In the genomic region with DNA sequence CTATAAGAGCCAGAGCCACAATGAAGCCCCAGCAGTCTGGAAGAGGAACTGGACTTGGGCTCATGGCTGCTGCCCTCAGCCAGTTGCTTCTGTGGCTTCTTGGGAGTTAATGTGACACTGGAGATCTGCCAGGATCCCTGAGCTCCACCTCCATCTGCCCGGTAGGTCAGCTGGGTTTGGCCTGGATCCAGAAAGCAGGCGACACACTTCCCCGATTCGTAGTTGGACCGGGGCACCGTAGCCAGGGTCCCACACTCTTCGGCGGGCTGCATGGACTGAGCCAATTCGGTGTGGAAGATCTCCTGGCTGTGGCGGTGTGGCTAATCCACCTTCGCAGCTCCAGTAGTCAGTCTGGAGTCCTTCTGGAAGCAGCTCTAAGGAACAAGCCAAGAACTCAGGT, we compare ENCODE assay signal across 11 mouse cellular contexts. TPM values are rescaled to one million over a fixed set of nuclear protein-coding genes. Genes with fewer than 3 reads are reported as not detected.
DNase-seq lines count a peak whose midpoint lies in the region; ATAC-seq lines count a peak whose summit lies in the region.
"Had no signal": no experiment of that assay in that cellular context is flagged by ENCODE, and none has a peak within 500 bp of the region (broad histone marks: within the 10 kb centered on the region; RNA-seq: fewer than 3 reads in every experiment).

A gene (plus strand): TSS at position 219 of the 400 bp plus-strand sequence.

- no peak within 1 kb of the TSS for H3K4me3 ChIP-seq in hindbrain, embryonic 13.5 days
- H3K4me3 ChIP-seq in hindbrain, embryonic 11.5 days (ENCODE audit: low read depth, low read length), result no peak within 1 kb of the TSS
- H3K4me3 ChIP-seq in hindbrain, embryonic 16.5 days (ENCODE audit: low read length), result no peak within 1 kb of the TSS
- no peak within 1 kb of the TSS for H3K4me3 ChIP-seq in neural tube, embryonic 15.5 days (replicated peaks)

- H3K36me3 ChIP-seq in hindbrain, embryonic 13.5 days, result no peaks in the 10 kb centered on the region
- H3K36me3 ChIP-seq in hindbrain, embryonic 11.5 days (ENCODE audit: control insufficient read depth, insufficient read depth, low read length), result no peaks in the 10 kb centered on the region
- no peaks in the 10 kb centered on the region for H3K36me3 ChIP-seq in hindbrain, embryonic 16.5 days (ENCODE audit: control insufficient read depth, insufficient read depth, low read length)
- H3K36me3 ChIP-seq in neural tube, embryonic 15.5 days, result no peaks in the 10 kb centered on the region

- 69% methylated on average over 11 of the region's 11 CpGs for WGBS in hindbrain, embryonic 13.5 days
- WGBS in hindbrain, embryonic 11.5 days, result 87% methylated on average over 11 of the region's 11 CpGs
- WGBS in hindbrain, embryonic 16.5 days, result 59% methylated on average over 11 of the region's 11 CpGs
- WGBS in neural tube, embryonic 15.5 days, result 72% methylated on average over 11 of the region's 11 CpGs

- H3K4me1 ChIP-seq in hindbrain, embryonic 13.5 days (replicated peaks), result no peaks in the 10 kb centered on the region
- no peaks in the 10 kb centered on the region for H3K4me1 ChIP-seq in hindbrain, embryonic 11.5 days (replicated peaks; ENCODE audit: control insufficient read depth, insufficient read depth, low read length)
- H3K4me1 ChIP-seq in hindbrain, embryonic 16.5 days (ENCODE audit: control insufficient read depth, insufficient read depth, low read depth, low read length), result no peaks in the 10 kb centered on the region
- no peaks in the 10 kb centered on the region for H3K4me1 ChIP-seq in neural tube, embryonic 15.5 days

- no peak within 1 kb of the TSS for H3K27ac ChIP-seq in hindbrain, embryonic 13.5 days
- no peak within 1 kb of the TSS for H3K27ac ChIP-seq in hindbrain, embryonic 11.5 days (ENCODE audit: low read depth, low read length)
- H3K27ac ChIP-seq in hindbrain, embryonic 16.5 days (ENCODE audit: low read depth, low read length), result no peak within 1 kb of the TSS
- no peak within 1 kb of the TSS for H3K27ac ChIP-seq in neural tube, embryonic 15.5 days (replicated peaks)
- H3K27ac ChIP-seq: kidney, postnatal 0 days had no signal

- H3K27me3 ChIP-seq in hindbrain, embryonic 13.5 days, result no peaks in the 10 kb centered on the region
- no peaks in the 10 kb centered on the region for H3K27me3 ChIP-seq in hindbrain, embryonic 11.5 days (ENCODE audit: control insufficient read depth, insufficient read depth, low read length)
- H3K27me3 ChIP-seq in hindbrain, embryonic 16.5 days (replicated peaks; ENCODE audit: control insufficient read depth, insufficient read depth, low read length), result no peaks in the 10 kb centered on the region
- no peaks in the 10 kb centered on the region for H3K27me3 ChIP-seq in neural tube, embryonic 15.5 days (replicated peaks)

- H3K9me3 ChIP-seq in hindbrain, embryonic 13.5 days, result no peaks in the 10 kb centered on the region
- no peaks in the 10 kb centered on the region for H3K9me3 ChIP-seq in hindbrain, embryonic 11.5 days (ENCODE audit: control insufficient read depth, low read length)
- no peaks in the 10 kb centered on the region for H3K9me3 ChIP-seq in hindbrain, embryonic 16.5 days (ENCODE audit: control insufficient read depth, low read length)
- no peaks in the 10 kb centered on the region for H3K9me3 ChIP-seq in neural tube, embryonic 15.5 days (replicated peaks)

- no peak for DNase-seq in hindbrain, embryonic 11.5 days (ENCODE audit: low spot score)
- DNase-seq in retina, postnatal 1 day, result peak; percentile 44
- no peak for DNase-seq in retina, embryonic 14.5 days (ENCODE audit: low spot score)
- DNase-seq in spleen, postnatal 10 days (ENCODE audit: low spot score in 2 of 2), result no peak
- DNase-seq in heart, adult 8-10 months (ENCODE audit: low spot score), result no peak
- DNase-seq: right cerebral cortex, adult 18-20 months had no signal

- no peak within 1 kb of the TSS for H3K4me2 ChIP-seq in hindbrain, embryonic 13.5 days
- no peak within 1 kb of the TSS for H3K4me2 ChIP-seq in hindbrain, embryonic 11.5 days (replicated peaks; ENCODE audit: low read depth, low read length)
- no peak within 1 kb of the TSS for H3K4me2 ChIP-seq in hindbrain, embryonic 16.5 days (ENCODE audit: low read length)
- no peak within 1 kb of the TSS for H3K4me2 ChIP-seq in neural tube, embryonic 15.5 days

- ATAC-seq in hindbrain, embryonic 13.5 days (ENCODE audit: low FRiP score), result no peak
- ATAC-seq in hindbrain, embryonic 11.5 days (ENCODE audit: low FRiP score), result no peak
- ATAC-seq in hindbrain, embryonic 16.5 days, result no peak
- ATAC-seq in neural tube, embryonic 15.5 days (ENCODE audit: low FRiP score), result no peak

- H3K9ac ChIP-seq in hindbrain, embryonic 13.5 days, result no peak within 1 kb of the TSS
- H3K9ac ChIP-seq in hindbrain, embryonic 11.5 days (ENCODE audit: low read depth, low read length), result no peak within 1 kb of the TSS
- H3K9ac ChIP-seq in hindbrain, embryonic 16.5 days (ENCODE audit: low read depth, low read length), result no peak within 1 kb of the TSS
- no peak within 1 kb of the TSS for H3K9ac ChIP-seq in neural tube, embryonic 15.5 days (replicated peaks)

RNA-seq across cellular contexts. Expression of the gene that starts here (rescaled TPM):
- polyA plus RNA-seq in hindbrain, embryonic 13.5 days (2015; fragmentation: Nextera tagmentation; extraction: Ambion mirVana), result 10.0 and 10.1 TPM in 2 replicates
- 1.2 and 1.7 TPM in 2 replicates for polyA plus RNA-seq in hindbrain, embryonic 11.5 days (2014; fragmentation: Nextera tagmentation; extraction: Ambion mirVana)
- polyA plus RNA-seq in hindbrain, embryonic 16.5 days (2015; fragmentation: Nextera tagmentation; extraction: Ambion mirVana), result 40.4 and 49.3 TPM in 2 replicates
- polyA plus RNA-seq in neural tube, embryonic 15.5 days (2015; fragmentation: Nextera tagmentation; extraction: Ambion mirVana), result 42.5 and 51.0 TPM in 2 replicates
- total RNA-seq in heart, adult 8-10 months (2022), result under 1 TPM in 1 of 4 experiments, not detected in 3; 0.03 TPM
- total RNA-seq: megakaryocyte progenitor cell, adult 5-6 weeks had no signal
